Mouse (Mus musculus): ENCODE measurements at regions not wholly inside any gene's neighbourhood (a gene's known extent, or its start where the extent isn't known, plus 50 kb on each side); places are given as distances from the start of the nearest gene placed in this dataset.

GRCm38 (mm10) chr10:25715747-25716146 is 179.7 kb upstream of the Smlr1 start:
- Histone ChIP-seq H3K9ac (ENCODE audit: low read depth, low read length) (no peak overlapping the region), H3K27me3 (replicated peaks; ENCODE audit: control insufficient read depth, insufficient read depth, low read length) (no peaks in the 10 kb centered on the region), H3K36me3 (ENCODE audit: control insufficient read depth, insufficient read depth) (no peaks in the 10 kb centered on the region), H3K4me2 (replicated peaks; ENCODE audit: low read depth) (no peak overlapping the region), H3K4me1 (replicated peaks; ENCODE audit: control insufficient read depth, insufficient read depth, low read length) (no peaks in the 10 kb centered on the region), H3K4me3 (ENCODE audit: low read depth, low read length) (no peak overlapping the region), H3K27ac (ENCODE audit: low read depth, low read length) (no peak overlapping the region), H3K9me3 (ENCODE audit: control insufficient read depth) (no peaks in the 10 kb centered on the region)
- no peak for TF ChIP-seq CTCF (IDR thresholded peaks at IDR 0.05; ENCODE audit: low read depth)
- 65% methylated on average over 4 of the region's 4 CpGs for WGBS
- ATAC-seq = no peak

GRCm38 (mm10) chr10:25714636-25715035 is 178.6 kb upstream of the Smlr1 start:
- ATAC-seq = no peak
- Histone ChIP-seq H3K9me3 (ENCODE audit: control insufficient read depth) (no peaks in the 10 kb centered on the region), H3K4me2 (replicated peaks; ENCODE audit: low read depth) (no peak overlapping the region), H3K27ac (ENCODE audit: low read depth, low read length) (no peak overlapping the region), H3K36me3 (ENCODE audit: control insufficient read depth, insufficient read depth) (no peaks in the 10 kb centered on the region), H3K27me3 (replicated peaks; ENCODE audit: control insufficient read depth, insufficient read depth, low read length) (no peaks in the 10 kb centered on the region), H3K9ac (ENCODE audit: low read depth, low read length) (no peak overlapping the region), H3K4me3 (ENCODE audit: low read depth, low read length) (no peak overlapping the region), H3K4me1 (replicated peaks; ENCODE audit: control insufficient read depth, insufficient read depth, low read length) (no peaks in the 10 kb centered on the region)
- TF ChIP-seq CTCF (IDR thresholded peaks at IDR 0.05; ENCODE audit: low read depth) = no peak

- Histone ChIP-seq H3K4me1 (replicated peaks; ENCODE audit: control insufficient read depth, insufficient read depth, low read length) (no peaks in the 10 kb centered on the region), H3K9ac (ENCODE audit: low read depth, low read length) (no peak overlapping the region), H3K4me3 (ENCODE audit: low read depth, low read length) (no peak overlapping the region), H3K36me3 (ENCODE audit: control insufficient read depth, insufficient read depth) (no peaks in the 10 kb centered on the region), H3K9me3 (ENCODE audit: control insufficient read depth) (no peaks in the 10 kb centered on the region), H3K27ac (ENCODE audit: low read depth, low read length) (no peak overlapping the region), H3K4me2 (replicated peaks; ENCODE audit: low read depth) (no peak overlapping the region), H3K27me3 (replicated peaks; ENCODE audit: control insufficient read depth, insufficient read depth, low read length) (no peaks in the 10 kb centered on the region)
- 81% methylated on average over 12 of the region's 12 CpGs for WGBS
- no peak for ATAC-seq
- TF ChIP-seq CTCF (IDR thresholded peaks at IDR 0.05; ENCODE audit: low read depth) = no peak
Observed at GRCm38 (mm10) chr10:25714041-25714440, 178.0 kb upstream of the Smlr1 start.

GRCm38 (mm10) chr10:25707951-25708350 is 171.9 kb upstream of the Smlr1 start:
- Histone ChIP-seq H3K27ac (ENCODE audit: low read depth, low read length) (no peak overlapping the region), H3K4me1 (replicated peaks; ENCODE audit: control insufficient read depth, insufficient read depth, low read length) (no peaks in the 10 kb centered on the region), H3K27me3 (replicated peaks; ENCODE audit: control insufficient read depth, insufficient read depth, low read length) (no peaks in the 10 kb centered on the region), H3K9me3 (ENCODE audit: control insufficient read depth) (no peaks in the 10 kb centered on the region), H3K4me3 (ENCODE audit: low read depth, low read length) (no peak overlapping the region), H3K36me3 (ENCODE audit: control insufficient read depth, insufficient read depth) (no peaks in the 10 kb centered on the region), H3K9ac (ENCODE audit: low read depth, low read length) (no peak overlapping the region), H3K4me2 (replicated peaks; ENCODE audit: low read depth) (no peak overlapping the region)
- ATAC-seq = no peak
- no peak for TF ChIP-seq CTCF (IDR thresholded peaks at IDR 0.05; ENCODE audit: low read depth)
- WGBS = 49% methylated on average over 7 of the region's 7 CpGs

GRCm38 (mm10) chr10:25702146-25702545 is 166.1 kb upstream of the Smlr1 start:
- Histone ChIP-seq H3K27me3 (replicated peaks; ENCODE audit: control insufficient read depth, insufficient read depth, low read length) (no peaks in the 10 kb centered on the region), H3K4me2 (replicated peaks; ENCODE audit: low read depth) (no peak overlapping the region), H3K27ac (ENCODE audit: low read depth, low read length) (no peak overlapping the region), H3K4me1 (replicated peaks; ENCODE audit: control insufficient read depth, insufficient read depth, low read length) (no peaks in the 10 kb centered on the region), H3K36me3 (ENCODE audit: control insufficient read depth, insufficient read depth) (no peaks in the 10 kb centered on the region), H3K9ac (ENCODE audit: low read depth, low read length) (no peak overlapping the region), H3K9me3 (ENCODE audit: control insufficient read depth) (no peaks in the 10 kb centered on the region), H3K4me3 (ENCODE audit: low read depth, low read length) (no peak overlapping the region)
- WGBS = 93% methylated on average over 3 of the region's 3 CpGs
- ATAC-seq = no peak
- no peak for TF ChIP-seq CTCF (IDR thresholded peaks at IDR 0.05; ENCODE audit: low read depth)

- TF ChIP-seq CTCF (IDR thresholded peaks at IDR 0.05; ENCODE audit: low read depth) = no peak
- WGBS = 77% methylated on average over 8 of the region's 8 CpGs
- Histone ChIP-seq H3K4me2 (replicated peaks; ENCODE audit: low read depth) (no peak overlapping the region), H3K9me3 (ENCODE audit: control insufficient read depth) (no peaks in the 10 kb centered on the region), H3K27ac (ENCODE audit: low read depth, low read length) (no peak overlapping the region), H3K4me3 (ENCODE audit: low read depth, low read length) (no peak overlapping the region), H3K9ac (ENCODE audit: low read depth, low read length) (no peak overlapping the region), H3K27me3 (replicated peaks; ENCODE audit: control insufficient read depth, insufficient read depth, low read length) (no peaks in the 10 kb centered on the region), H3K4me1 (replicated peaks; ENCODE audit: control insufficient read depth, insufficient read depth, low read length) (no peaks in the 10 kb centered on the region), H3K36me3 (ENCODE audit: control insufficient read depth, insufficient read depth) (no peaks in the 10 kb centered on the region)
- ATAC-seq = no peak
Observed at GRCm38 (mm10) chr10:25695798-25696197, 159.7 kb upstream of the Smlr1 start.

GRCm38 (mm10) chr10:25681243-25681642 is 145.2 kb upstream of the Smlr1 start:
- Histone ChIP-seq H3K4me3 (ENCODE audit: low read depth, low read length) (no peak overlapping the region), H3K4me1 (replicated peaks; ENCODE audit: control insufficient read depth, insufficient read depth, low read length) (no peaks in the 10 kb centered on the region), H3K4me2 (replicated peaks; ENCODE audit: low read depth) (no peak overlapping the region), H3K9ac (ENCODE audit: low read depth, low read length) (no peak overlapping the region), H3K36me3 (ENCODE audit: control insufficient read depth, insufficient read depth) (no peaks in the 10 kb centered on the region), H3K27me3 (replicated peaks; ENCODE audit: control insufficient read depth, insufficient read depth, low read length) (no peaks in the 10 kb centered on the region), H3K27ac (ENCODE audit: low read depth, low read length) (no peak overlapping the region), H3K9me3 (ENCODE audit: control insufficient read depth) (no peaks in the 10 kb centered on the region)
- no peak for ATAC-seq
- peak; percentile 84 for TF ChIP-seq CTCF (IDR thresholded peaks at IDR 0.05; ENCODE audit: low read depth)
- WGBS = 7% methylated on average over 6 of the region's 6 CpGs
